Mouse (Mus musculus) cortical plate, adult 2 months (tissue): Measurements from ENCODE around the gene Vps13c.

Experiments
- CTCF ChIP-seq: fragments of 200-500 bp; IDR thresholded peaks from 2 replicates; pipeline ENCODE4 v1.5.1; 2011; ENCODE audit warnings: mild to moderate bottlenecking, control low read depth, low read length; ENCODE audit not compliant: insufficient read depth; ENCODE audit errors: extremely low read depth
- POLR2A ChIP-seq: fragments of 200-500 bp; IDR thresholded peaks from 2 replicates; pipeline ENCODE4 v1.6.1; 2011; ENCODE audit warnings: mild to moderate bottlenecking, low read length, control low read depth; ENCODE audit not compliant: insufficient read depth; ENCODE audit errors: extremely low read depth

GRCm38 (mm10) chr9:68014991-68015396, 174.8 kb downstream of the Vps13c start:
- TF ChIP-seq CTCF (peak; percentile 99), POLR2A (no peak)
